Mouse (Mus musculus) midbrain, embryonic 15.5 days (tissue): Measurements from ENCODE around the gene Fnip2. TPM values are rescaled to one million over a fixed set of nuclear protein-coding genes. Genes with fewer than 3 reads are reported as not detected.

Experiments
- ATAC-seq: fragments of 200-750 bp; cut with Nextera tagmentation; replicated peaks from 2 replicates; pipeline ENCODE4 v1.8.0; 2017; ENCODE audit warnings: moderate TSS enrichment
- H3K27ac ChIP-seq: fragments of 300-500 bp; sonication (generic); 2 replicates; pipeline ENCODE4 v1.5.1; 2015; ENCODE audit warnings: mild to moderate bottlenecking, inconsistent platforms
- H3K27me3 ChIP-seq: fragments of 300-500 bp; sonication (generic); replicated peaks from 2 replicates; pipeline ENCODE4 v1.6.1; 2015; ENCODE audit warnings: inconsistent platforms
- H3K36me3 ChIP-seq: fragments of 300-500 bp; sonication (generic); replicated peaks from 2 replicates; pipeline ENCODE4 v1.6.1; 2015; ENCODE audit warnings: inconsistent platforms
- H3K4me1 ChIP-seq: fragments of 300-500 bp; sonication (generic); 2 replicates; pipeline ENCODE4 v1.6.1; 2015; ENCODE audit warnings: inconsistent platforms
- H3K4me2 ChIP-seq: fragments of 300-500 bp; sonication (generic); 2 replicates; pipeline ENCODE4 v1.6.1; 2015; ENCODE audit warnings: inconsistent platforms, mild to moderate bottlenecking, moderate library complexity
- H3K4me3 ChIP-seq: fragments of 300-500 bp; sonication (generic); 2 replicates; pipeline ENCODE4 v1.5.1; 2015; ENCODE audit warnings: mild to moderate bottlenecking, inconsistent platforms
- H3K9ac ChIP-seq: fragments of 300-500 bp; sonication (generic); 2 replicates; pipeline ENCODE4 v1.6.1; 2015; ENCODE audit warnings: mild to moderate bottlenecking, inconsistent platforms
- H3K9me3 ChIP-seq: fragments of 300-500 bp; sonication (generic); 2 replicates; pipeline ENCODE4 v1.6.1; 2016; ENCODE audit warnings: inconsistent platforms
- WGBS: fragments of 180-500 bp; shearing (Covaris S2); methylation state at CpG from one replicate; pipeline ENCODE4 v1.1.7; 2015; ENCODE audit warnings: mixed read lengths; 5-methylcytosine and 5-hydroxymethylcytosine counted together
- polyA plus RNA-seq: library from polyadenylated mRNA; unstranded; fragments of >200 nt; fragmentation: Nextera tagmentation; extraction: Ambion mirVana; gene quantifications from 2 replicates; pipeline ENCODE4 v1.2.1, GENCODE M21; 2015

Gene Fnip2
- polyA plus RNA-seq, 1 experiment from 2014 or later, result 10.0 TPM

- Histone ChIP-seq H3K9me3 (no peaks in the 10 kb centered on the region), H3K4me1 (no peaks in the 10 kb centered on the region), H3K4me3 (no peak overlapping the region), H3K36me3 (no peaks in the 10 kb centered on the region), H3K4me2 (no peak overlapping the region), H3K9ac (no peak overlapping the region), H3K27ac (no peak overlapping the region), H3K27me3 (no peaks in the 10 kb centered on the region)
- ATAC-seq, result no peak
- WGBS, result 94% methylated on average over 3 of the region's 3 CpGs
These were observed 28.5 kb downstream of the Fnip2 start for GRCm38 (mm10) chr3:79539124-79539523.

- ATAC-seq, result no peak
These were observed 29.3 kb downstream of the Fnip2 start for GRCm38 (mm10) chr3:79538342-79538741.

GRCm38 (mm10) chr3:79537626-79538203, 29.9 kb downstream of the Fnip2 start:
- no peak overlapping the region for H3K9ac ChIP-seq
- H3K9me3 ChIP-seq, result no peaks in the 10 kb centered on the region
- ATAC-seq, result no peak
- H3K27me3 ChIP-seq, result no peaks in the 10 kb centered on the region
- no peak overlapping the region for H3K4me2 ChIP-seq
- H3K36me3 ChIP-seq, result no peaks in the 10 kb centered on the region
- 85% methylated on average over 3 of the region's 3 CpGs for WGBS
- no peak overlapping the region for H3K27ac ChIP-seq
- no peaks in the 10 kb centered on the region for H3K4me1 ChIP-seq
- no peak overlapping the region for H3K4me3 ChIP-seq

More at GRCm38 (mm10) chr3:79538342-79538741, 29.3 kb downstream of the Fnip2 start:
- Histone ChIP-seq H3K4me2 (no peak overlapping the region), H3K9me3 (no peaks in the 10 kb centered on the region), H3K4me3 (no peak overlapping the region), H3K27ac (no peak overlapping the region), H3K9ac (no peak overlapping the region), H3K27me3 (no peaks in the 10 kb centered on the region), H3K4me1 (no peaks in the 10 kb centered on the region), H3K36me3 (no peaks in the 10 kb centered on the region)
- WGBS, result 97% methylated on average over 3 of the region's 3 CpGs

DNA sequence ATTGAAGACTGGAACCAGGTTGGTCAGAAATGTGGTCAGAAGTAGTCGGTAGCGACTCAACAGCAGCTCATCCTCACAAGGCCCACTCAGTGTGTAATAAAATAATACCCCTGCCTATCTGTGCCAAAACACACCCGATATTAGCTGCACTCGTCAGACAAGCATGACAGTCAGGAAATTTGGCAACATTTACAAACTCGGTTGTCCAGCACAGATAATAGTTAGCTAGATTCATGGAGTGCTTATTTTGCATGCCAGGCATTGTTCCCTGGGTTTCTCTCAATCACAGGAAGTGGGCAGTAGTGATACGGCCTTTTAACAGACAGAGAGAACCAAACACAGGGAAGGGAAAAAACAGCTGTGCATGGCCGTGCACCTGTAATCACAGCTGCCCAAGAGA, 30.6 kb downstream of the Fnip2 start:
- Histone ChIP-seq H3K4me3 (no peak overlapping the region), H3K27me3 (no peaks in the 10 kb centered on the region), H3K9ac (no peak overlapping the region), H3K36me3 (no peaks in the 10 kb centered on the region), H3K9me3 (no peaks in the 10 kb centered on the region), H3K4me2 (no peak overlapping the region), H3K4me1 (no peaks in the 10 kb centered on the region), H3K27ac (no peak overlapping the region)
- ATAC-seq, result no peak
- 88% methylated on average over 7 of the region's 7 CpGs for WGBS

GRCm38 (mm10) chr3:79531581-79532271, 35.9 kb downstream of the Fnip2 start:
- H3K9me3 ChIP-seq, result no peaks in the 10 kb centered on the region
- H3K27me3 ChIP-seq, result no peaks in the 10 kb centered on the region
- no peak overlapping the region for H3K27ac ChIP-seq
- WGBS, result 85% methylated on average over 9 of the region's 9 CpGs
- no peak overlapping the region for H3K9ac ChIP-seq
- ATAC-seq, result no peak
- H3K4me1 ChIP-seq, result no peaks in the 10 kb centered on the region
- H3K4me3 ChIP-seq, result no peak overlapping the region
- no peaks in the 10 kb centered on the region for H3K36me3 ChIP-seq
- no peak overlapping the region for H3K4me2 ChIP-seq

GRCm38 (mm10) chr3:79529499-79530096, 38.0 kb downstream of the Fnip2 start:
- Histone ChIP-seq H3K4me2 (no peak overlapping the region), H3K27me3 (no peaks in the 10 kb centered on the region), H3K4me3 (no peak overlapping the region), H3K9me3 (no peaks in the 10 kb centered on the region), H3K4me1 (no peaks in the 10 kb centered on the region), H3K27ac (no peak overlapping the region), H3K36me3 (no peaks in the 10 kb centered on the region), H3K9ac (no peak overlapping the region)
- 79% methylated on average over 6 of the region's 6 CpGs for WGBS
- ATAC-seq, result no peak

DNA sequence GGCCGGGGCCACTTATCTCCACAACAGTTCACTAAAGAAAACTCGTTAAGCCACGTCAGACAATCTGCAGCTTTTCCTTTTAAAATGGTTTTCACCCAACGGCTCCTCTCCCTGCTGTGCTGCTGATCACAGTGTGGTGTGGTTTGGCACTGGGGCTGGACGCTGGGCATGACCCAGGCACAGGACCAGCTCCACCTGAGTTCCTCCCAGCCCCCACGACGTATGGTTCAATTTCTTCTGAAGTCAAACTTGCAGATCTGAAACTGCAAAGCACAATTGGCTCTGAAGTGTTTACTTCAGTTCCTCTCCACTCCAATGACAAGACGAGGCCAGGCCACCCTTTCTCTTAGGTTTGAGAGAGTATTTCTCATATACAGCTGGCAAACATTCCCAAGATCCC, 39.1 kb downstream of the Fnip2 start:
- H3K9me3 ChIP-seq, result no peaks in the 10 kb centered on the region
- H3K4me2 ChIP-seq, result no peak overlapping the region
- no peak overlapping the region for H3K4me3 ChIP-seq
- 60% methylated on average over 8 of the region's 8 CpGs for WGBS
- no peak overlapping the region for H3K9ac ChIP-seq
- no peaks in the 10 kb centered on the region for H3K27me3 ChIP-seq
- no peak for ATAC-seq
- no peaks in the 10 kb centered on the region for H3K36me3 ChIP-seq
- H3K4me1 ChIP-seq, result no peaks in the 10 kb centered on the region
- no peak overlapping the region for H3K27ac ChIP-seq

GRCm38 (mm10) chr3:79527921-79528320, 39.7 kb downstream of the Fnip2 start:
- Histone ChIP-seq H3K4me1 (no peaks in the 10 kb centered on the region), H3K4me3 (no peak overlapping the region), H3K27ac (no peak overlapping the region), H3K9ac (no peak overlapping the region), H3K4me2 (no peak overlapping the region), H3K9me3 (no peaks in the 10 kb centered on the region), H3K27me3 (no peaks in the 10 kb centered on the region), H3K36me3 (no peaks in the 10 kb centered on the region)
- ATAC-seq, result no peak
- WGBS, result 67% methylated on average over 8 of the region's 8 CpGs

DNA sequence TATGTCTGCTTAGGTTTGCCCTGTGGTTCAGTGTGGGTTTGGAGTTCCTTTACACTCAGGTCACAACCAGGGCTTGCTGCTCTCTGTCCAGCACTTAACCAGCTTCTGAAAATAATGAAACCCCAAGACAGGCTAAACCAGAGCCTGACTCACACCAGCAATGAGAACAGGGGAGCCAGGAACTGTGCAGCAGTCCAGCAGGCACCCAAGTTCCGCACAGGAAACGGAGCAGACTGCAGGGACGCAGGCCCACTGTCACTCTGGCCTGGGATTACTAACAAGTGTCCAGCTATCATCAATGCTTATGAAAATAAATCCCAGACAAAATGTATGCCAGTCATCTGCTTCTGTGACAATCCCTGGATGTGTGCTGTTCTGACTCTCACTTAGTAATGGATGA, 40.1 kb downstream of the Fnip2 start:
- H3K9me3 ChIP-seq, result no peaks in the 10 kb centered on the region

DNA sequence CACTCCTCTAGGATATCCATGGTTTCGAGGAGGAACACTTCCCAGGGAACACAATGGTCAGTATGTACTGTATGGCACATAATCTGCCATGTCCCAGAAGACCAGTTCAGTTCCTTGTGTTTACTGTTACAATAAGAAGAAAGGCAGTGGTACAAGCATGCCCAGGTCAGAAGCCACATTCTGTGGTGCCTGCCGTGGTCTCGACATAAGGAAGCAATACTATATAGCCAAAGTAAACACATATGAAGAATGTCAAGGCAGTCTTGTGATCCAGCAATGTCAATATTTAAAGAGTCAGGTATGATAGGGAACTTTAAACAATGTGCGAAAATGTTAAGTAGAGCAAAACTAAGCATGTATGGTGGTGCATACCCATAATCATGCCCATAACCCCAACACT, 44.2 kb downstream of the Fnip2 start:
- Histone ChIP-seq H3K27me3 (no peaks in the 10 kb centered on the region), H3K4me2 (no peak overlapping the region), H3K4me1 (peaks cover 16% of the 10 kb centered on the region), H3K9me3 (no peaks in the 10 kb centered on the region), H3K36me3 (no peaks in the 10 kb centered on the region), H3K4me3 (no peak overlapping the region), H3K27ac (no peak overlapping the region), H3K9ac (no peak overlapping the region)
- 92% methylated on average over 4 of the region's 4 CpGs for WGBS
- no peak for ATAC-seq

More for the DNA sequence above, 40.1 kb downstream of the Fnip2 start:
- Histone ChIP-seq H3K27me3 (no peaks in the 10 kb centered on the region), H3K36me3 (no peaks in the 10 kb centered on the region), H3K9ac (no peak overlapping the region), H3K4me1 (no peaks in the 10 kb centered on the region), H3K4me2 (no peak overlapping the region), H3K27ac (no peak overlapping the region), H3K4me3 (no peak overlapping the region)
- ATAC-seq, result no peak
- WGBS, result 90% methylated on average over 3 of the region's 3 CpGs

GRCm38 (mm10) chr3:79519862-79520261, 47.7 kb downstream of the Fnip2 start:
- Histone ChIP-seq H3K27ac (no peak overlapping the region), H3K27me3 (no peaks in the 10 kb centered on the region), H3K4me3 (no peak overlapping the region), H3K9ac (no peak overlapping the region), H3K36me3 (no peaks in the 10 kb centered on the region), H3K4me1 (peaks cover 24% of the 10 kb centered on the region), H3K4me2 (no peak overlapping the region), H3K9me3 (no peaks in the 10 kb centered on the region)
- WGBS, result 73% methylated on average over 9 of the region's 9 CpGs
- ATAC-seq, result no peak

- Histone ChIP-seq H3K4me1 (peaks cover 24% of the 10 kb centered on the region), H3K4me3 (no peak overlapping the region), H3K4me2 (no peak overlapping the region), H3K27me3 (no peaks in the 10 kb centered on the region), H3K36me3 (no peaks in the 10 kb centered on the region), H3K9me3 (no peaks in the 10 kb centered on the region), H3K9ac (no peak overlapping the region), H3K27ac (no peak overlapping the region; the same call in 1 of the 2 replicates)
- ATAC-seq, result peak; percentile 71
- 25% methylated on average over 13 of the region's 13 CpGs for WGBS
These were observed 48.7 kb downstream of the Fnip2 start for GRCm38 (mm10) chr3:79518761-79519527.
